Comparison of ENCODE assay signal across 8 mouse cellular contexts in the genomic region with DNA sequence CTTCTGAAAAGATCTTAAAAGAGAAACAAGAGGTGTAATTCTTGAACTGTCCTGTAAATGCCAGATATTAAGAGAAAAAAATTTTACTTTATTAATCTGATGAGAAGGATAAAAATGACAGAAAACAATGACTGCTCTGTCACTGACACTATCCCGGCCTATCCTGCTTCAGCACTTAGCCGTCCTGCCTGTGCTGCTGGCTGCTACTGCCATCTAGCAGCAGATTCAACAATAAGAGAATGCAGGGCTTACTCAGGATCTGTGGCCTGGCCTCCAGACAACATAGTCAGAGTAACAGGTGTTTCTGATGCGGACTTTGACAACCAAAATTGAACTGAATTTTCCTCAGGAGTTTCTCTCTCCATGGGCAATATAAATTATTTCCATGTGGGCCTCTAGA. TPM values are rescaled to one million over a fixed set of nuclear protein-coding genes. Genes with fewer than 3 reads are reported as not detected.
A peak's percentile ranks its signal among the peaks of the same experiment; 100 is the strongest.
DNase-seq lines count a peak whose midpoint lies in the region; ATAC-seq lines count a peak whose summit lies in the region.

No protein-coding gene starts in this region.

- ATAC-seq in liver, embryonic 12.5 days = no peak
- ATAC-seq in common myeloid progenitor, adult 5-6 weeks (replicated peaks; ENCODE audit: low read depth, poor library complexity, severe bottlenecking) = peak; percentile 80
- ATAC-seq in megakaryocyte progenitor cell, adult 5-6 weeks (replicated peaks; ENCODE audit: poor library complexity) = peak; percentile 87

- H3K27me3 ChIP-seq in liver, embryonic 12.5 days (replicated peaks) = no peaks in the 10 kb centered on the region

- no peak overlapping the region for H3K9ac ChIP-seq in liver, embryonic 12.5 days

- DNase-seq in adrenal gland, adult 2 months = peak; percentile 36
- no peak for DNase-seq in adrenal gland, adult 18-20 months (ENCODE audit: low spot score in 2 of 2)
- peak; percentile 29 for DNase-seq in liver
- DNase-seq in kidney, postnatal 4 days = peak; percentile 47 to 65
- DNase-seq in B cell, adult 2 months = no peak

- peaks cover 4% of the 10 kb centered on the region for H3K4me1 ChIP-seq in liver, embryonic 12.5 days

- no peak overlapping the region for H3K4me3 ChIP-seq in liver, embryonic 12.5 days

- H3K36me3 ChIP-seq in liver, embryonic 12.5 days = no peaks in the 10 kb centered on the region

- H3K27ac ChIP-seq in liver, embryonic 12.5 days = no peak overlapping the region

- 52% methylated on average over 3 of the region's 3 CpGs for WGBS in liver, embryonic 12.5 days (ENCODE audit: insufficient replicate concordance)

- no peaks in the 10 kb centered on the region for H3K9me3 ChIP-seq in liver, embryonic 12.5 days (replicated peaks)

- no peak overlapping the region for H3K4me2 ChIP-seq in liver, embryonic 12.5 days

RNA-seq across cellular contexts. Expression of gene Wdr89, which starts 12.8 kb away (rescaled TPM):
- 1 to 10 TPM; 3.2 to 4.9 TPM for total RNA-seq in adrenal gland, adult 2 months (2021)
- polyA plus RNA-seq in adrenal gland, adult 2 months (2012; rRNA removed) = 1.5 and 2.0 TPM in 2 replicates
- 1 to 10 TPM; 3.4 to 3.9 TPM for total RNA-seq in adrenal gland, adult 18-20 months (2021)
- polyA plus RNA-seq in liver, embryonic 12.5 days (2016; fragmentation: Nextera tagmentation; extraction: Ambion mirVana) = 9.8 and 10.7 TPM in 2 replicates
- total RNA-seq in common myeloid progenitor, adult 5-6 weeks (2017) = 20.1 and 31.7 TPM in 2 replicates
- 17.0 and 20.6 TPM in 2 replicates for total RNA-seq in megakaryocyte progenitor cell, adult 5-6 weeks (2015)
- 17.4 and 17.5 TPM in 2 replicates for total RNA-seq in megakaryocyte progenitor cell, adult 5-6 weeks (2017)

Comparison
In these comparisons a context has a peak if more than half of its experiments do, and no peak if none do; other contexts are left out.
1. DNase-seq: peak in adrenal gland, adult 2 months (single experiment), liver (single experiment) and kidney, postnatal 4 days (2 of 2); none in adrenal gland, adult 18-20 months (0 of 2) and B cell, adult 2 months (0 of 2).